Mouse (Mus musculus) limb, embryonic 14.5 days (tissue): ENCODE data around the gene Phpt1. TPM values are rescaled to one million over a fixed set of nuclear protein-coding genes. Genes with fewer than 3 reads are reported as not detected.

Experiments used
- ATAC-seq: fragments of 200-750 bp; cut with Nextera tagmentation; 2 replicates; pipeline ENCODE4 v1.8.0; 2017; ENCODE audit warnings: low read depth, moderate number of reproducible peaks, moderate TSS enrichment; ENCODE audit not compliant: low FRiP score
- DNase-seq: peaks from one replicate; pipeline ENCODE4 v3.0.0-alpha.2; 2015; ENCODE audit warnings: low spot score
- H3K27ac ChIP-seq: fragments of 300-500 bp; sonication (generic); replicated peaks from 2 replicates; pipeline ENCODE4 v1.5.1; 2014; ENCODE audit warnings: low read depth, mild to moderate bottlenecking, low read length, moderate library complexity, mixed read lengths
- H3K27me3 ChIP-seq: fragments of 300-500 bp; sonication (generic); 2 replicates; pipeline ENCODE4 v1.6.1; 2014; ENCODE audit warnings: low read length, mixed read lengths; ENCODE audit not compliant: control insufficient read depth, insufficient read depth
- H3K36me3 ChIP-seq: fragments of 300-500 bp; sonication (generic); 2 replicates; pipeline ENCODE4 v1.6.1; 2014; ENCODE audit warnings: mild to moderate bottlenecking, low read length, moderate library complexity, mixed read lengths; ENCODE audit not compliant: control insufficient read depth, insufficient read depth
- H3K4me1 ChIP-seq: fragments of 300-500 bp; sonication (generic); 2 replicates; pipeline ENCODE4 v1.6.1; 2014; ENCODE audit warnings: antibody characterized with exemption, low read length, mixed read lengths; ENCODE audit not compliant: control insufficient read depth, insufficient read depth
- H3K4me2 ChIP-seq: fragments of 300-500 bp; sonication (generic); replicated peaks from 2 replicates; pipeline ENCODE4 v1.6.1; 2014; ENCODE audit warnings: low read depth, mild to moderate bottlenecking, low read length, moderate library complexity; ENCODE audit not compliant: severe bottlenecking
- H3K4me3 ChIP-seq: fragments of 300-500 bp; sonication (generic); replicated peaks from 2 replicates; pipeline ENCODE4 v1.5.1; 2014; ENCODE audit warnings: low read length
- H3K9ac ChIP-seq: fragments of 300-500 bp; sonication (generic); 2 replicates; pipeline ENCODE4 v1.6.1; 2014; ENCODE audit warnings: mild to moderate bottlenecking, low read depth, low read length, moderate library complexity; ENCODE audit not compliant: severe bottlenecking
- H3K9me3 ChIP-seq: fragments of 300-500 bp; sonication (generic); 2 replicates; pipeline ENCODE4 v1.6.1; 2016; ENCODE audit warnings: low read length; ENCODE audit not compliant: control insufficient read depth
- POLR2A ChIP-seq: fragments of 200-500 bp; IDR thresholded peaks from 2 replicates; pipeline ENCODE4 v1.8.0; 2012; ENCODE audit warnings: inconsistent platforms, mild to moderate bottlenecking, moderate library complexity, borderline replicate concordance; ENCODE audit not compliant: insufficient read depth, insufficient read length; ENCODE audit errors: extremely low read depth
- WGBS: fragments of 180-500 bp; shearing (Covaris S2); extraction: QIAGEN DNeasy Blood & Tissue Kit; methylation state at CpG from one replicate; pipeline ENCODE4 v1.1.7; 2014; 5-methylcytosine and 5-hydroxymethylcytosine counted together
- polyA plus RNA-seq, 2 experiments: library from polyadenylated mRNA; depleted of rRNA in 1 of 2; stranded (reverse) in 1 of 2; unstranded in 1 of 2; fragments of >200 nt; fragmentation: Nextera tagmentation in 1 of 2; extraction: Ambion mirVana in 1 of 2; gene quantifications; 2 replicates each; pipeline versions ENCODE4 v1.2.1 to v1.2.3; 2012 to 2014

The Phpt1 gene
- polyA plus RNA-seq, 2 experiments, result 137 to 167 TPM

DNA sequence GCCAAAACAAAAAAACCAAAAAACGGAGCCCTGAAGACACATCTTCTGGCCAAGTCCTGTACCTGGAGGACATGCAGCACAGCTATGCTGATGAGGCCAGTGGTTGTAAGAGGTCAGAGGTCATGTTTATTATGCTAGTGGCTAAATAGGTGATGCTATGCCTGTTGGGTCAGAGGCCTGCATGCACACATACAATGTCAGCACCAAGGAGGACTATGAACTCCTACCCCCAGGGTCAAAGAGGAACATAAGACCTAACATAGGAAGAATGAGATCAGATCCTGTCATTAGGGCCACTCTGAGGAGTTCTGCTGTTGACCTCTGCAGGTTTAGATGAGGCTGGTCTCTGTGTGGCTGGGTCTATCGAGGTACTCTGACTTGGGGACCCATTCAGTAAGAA is 25.0 kb upstream of the Phpt1 start:
- Histone ChIP-seq H3K27me3 (no peaks in the 10 kb centered on the region), H3K9ac (no peak overlapping the region), H3K9me3 (no peaks in the 10 kb centered on the region), H3K36me3 (peaks cover 87% of the 10 kb centered on the region), H3K4me1 (no peaks in the 10 kb centered on the region), H3K4me2 (no peak overlapping the region), H3K27ac (no peak overlapping the region), H3K4me3 (no peak overlapping the region)
- no peak for TF ChIP-seq POLR2A
- no peak for DNase-seq
- 83% methylated on average over 2 of the region's 2 CpGs for WGBS
- ATAC-seq, result no peak

DNA sequence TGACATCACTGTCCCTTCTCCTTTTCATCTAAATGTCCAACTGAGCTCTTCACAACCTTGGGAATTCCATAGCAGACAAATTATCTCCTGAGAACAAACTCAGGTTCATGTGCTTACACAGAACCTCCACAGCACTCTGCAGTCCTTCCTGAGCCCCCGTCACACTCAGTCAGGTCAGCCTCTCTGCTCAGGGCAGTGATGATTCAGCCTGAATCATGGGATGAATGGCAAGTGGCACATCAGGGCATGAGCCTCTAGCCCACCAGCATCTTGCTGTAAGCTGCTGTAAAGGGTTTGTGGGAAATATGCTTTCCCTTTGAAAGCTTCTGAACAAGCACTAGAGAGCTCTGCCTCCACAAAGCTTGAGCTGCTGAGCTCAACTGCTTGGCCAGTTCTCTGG is 23.7 kb upstream of the Phpt1 start:
- WGBS, result 100% methylated on average over 1 of the region's 1 CpGs
- Histone ChIP-seq H3K36me3 (peaks cover 89% of the 10 kb centered on the region), H3K9me3 (no peaks in the 10 kb centered on the region), H3K4me3 (no peak overlapping the region), H3K27ac (no peak overlapping the region), H3K4me1 (no peaks in the 10 kb centered on the region), H3K9ac (no peak overlapping the region), H3K4me2 (no peak overlapping the region), H3K27me3 (no peaks in the 10 kb centered on the region)
- no peak for TF ChIP-seq POLR2A
- ATAC-seq, result no peak
- DNase-seq, result no peak

GRCm38 (mm10) chr2:25596765-25597510 is 21.9 kb upstream of the Phpt1 start:
- peaks cover 95% of the 10 kb centered on the region for H3K36me3 ChIP-seq
- no peak overlapping the region for H3K9ac ChIP-seq
- H3K4me3 ChIP-seq, result no peak overlapping the region
- H3K4me2 ChIP-seq, result no peak overlapping the region
- no peaks in the 10 kb centered on the region for H3K27me3 ChIP-seq
- 92% methylated on average over 5 of the region's 5 CpGs for WGBS
- DNase-seq (no peak), ATAC-seq (0 out of 2 replicates have a peak, but pooled peaks have one; percentile 45)
- no peak overlapping the region for H3K27ac ChIP-seq
- H3K4me1 ChIP-seq, result no peaks in the 10 kb centered on the region
- H3K9me3 ChIP-seq, result no peaks in the 10 kb centered on the region
- TF ChIP-seq POLR2A, result no peak

GRCm38 (mm10) chr2:25591863-25592262 is 16.8 kb upstream of the Phpt1 start:
- WGBS, result 90% methylated on average over 2 of the region's 2 CpGs
- Histone ChIP-seq H3K4me1 (no peaks in the 10 kb centered on the region), H3K27me3 (no peaks in the 10 kb centered on the region), H3K4me3 (no peak overlapping the region), H3K9me3 (no peaks in the 10 kb centered on the region), H3K36me3 (peaks cover 88% of the 10 kb centered on the region), H3K27ac (no peak overlapping the region), H3K9ac (no peak overlapping the region), H3K4me2 (no peak overlapping the region)
- DNase-seq, result no peak
- ATAC-seq, result no peak
- TF ChIP-seq POLR2A, result no peak

DNA sequence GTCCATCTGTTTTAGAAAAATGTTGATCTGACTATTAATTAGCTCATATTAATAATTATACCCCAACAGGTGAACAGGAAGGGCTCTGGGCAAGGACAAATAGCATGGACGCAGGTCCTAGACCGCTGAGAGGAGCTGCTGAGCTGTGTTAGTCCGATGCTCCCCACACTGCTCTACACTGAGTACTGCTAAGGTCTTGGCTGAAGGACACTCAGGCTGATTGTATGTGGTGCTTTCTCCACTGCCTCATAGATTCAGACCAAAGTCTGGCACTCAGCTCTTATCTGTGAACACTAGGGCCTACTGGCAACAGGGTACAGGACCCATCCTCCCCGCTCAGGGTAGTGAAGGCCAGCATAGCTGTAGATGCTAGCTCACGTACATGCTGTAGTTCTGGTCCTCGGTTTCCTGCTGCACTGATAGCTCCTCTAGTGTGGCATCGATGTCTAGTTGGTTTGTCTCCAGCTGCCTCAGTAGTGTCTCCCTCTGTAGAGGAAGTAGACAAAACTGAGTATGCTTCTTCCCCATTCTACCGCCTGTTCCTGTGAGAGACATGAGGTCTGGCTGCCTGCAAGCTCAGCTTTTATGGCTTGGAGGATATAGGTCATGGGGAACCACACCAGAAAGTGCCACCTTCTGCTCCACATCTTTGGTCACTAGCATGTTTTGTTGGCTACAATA is 13.3 kb upstream of the Phpt1 start:
- Histone ChIP-seq H3K4me1 (no peaks in the 10 kb centered on the region), H3K9me3 (no peaks in the 10 kb centered on the region), H3K36me3 (peaks cover 92% of the 10 kb centered on the region), H3K4me3 (no peak overlapping the region), H3K9ac (no peak overlapping the region), H3K27ac (no peak overlapping the region), H3K27me3 (no peaks in the 10 kb centered on the region), H3K4me2 (no peak overlapping the region)
- no peak for ATAC-seq
- TF ChIP-seq POLR2A, result no peak
- DNase-seq, result no peak
- 91% methylated on average over 8 of the region's 8 CpGs for WGBS
